In genomic region chr1:83311607-83312295, GRCm38 (mm10) we compare ENCODE assay signal across 24 mouse cellular contexts.
DNase-seq lines count a peak whose midpoint lies in the region; ATAC-seq and TF ChIP-seq lines count a peak whose summit lies in the region.
"Had no signal": no experiment of that assay in that cellular context is flagged by ENCODE, and none has a peak within 500 bp of the region (broad histone marks: within the 10 kb centered on the region; RNA-seq: fewer than 3 reads in every experiment).

No protein-coding gene starts in this region.

- H3K4me1 ChIP-seq in midbrain, postnatal 0 days (ENCODE audit: insufficient read depth, low read length), result no peaks in the 10 kb centered on the region
- H3K4me1 ChIP-seq in midbrain, embryonic 15.5 days, result no peaks in the 10 kb centered on the region
- H3K4me1 ChIP-seq: embryonic facial prominence, embryonic 13.5 days; forebrain, embryonic 15.5 days; intestine, embryonic 15.5 days; liver, embryonic 13.5 days; midbrain, embryonic 12.5 days had no signal

- H3K9ac ChIP-seq in midbrain, postnatal 0 days (replicated peaks; ENCODE audit: low read length, poor library complexity, severe bottlenecking), result no peak overlapping the region
- no peak overlapping the region for H3K9ac ChIP-seq in midbrain, embryonic 15.5 days
- H3K9ac ChIP-seq: embryonic facial prominence, embryonic 13.5 days; forebrain, embryonic 15.5 days; hindbrain, embryonic 13.5 days; intestine, embryonic 15.5 days; liver, embryonic 13.5 days; midbrain, embryonic 12.5 days had no signal

- H3K36me3 ChIP-seq in midbrain, postnatal 0 days (ENCODE audit: insufficient read depth, low read length), result no peaks in the 10 kb centered on the region
- H3K36me3 ChIP-seq in midbrain, embryonic 15.5 days (replicated peaks), result no peaks in the 10 kb centered on the region
- H3K36me3 ChIP-seq: embryonic facial prominence, embryonic 13.5 days; forebrain, embryonic 15.5 days; hindbrain, embryonic 13.5 days; intestine, embryonic 15.5 days; liver, embryonic 13.5 days; midbrain, embryonic 12.5 days had no signal

- 82% methylated on average over 6 of the region's 6 CpGs for WGBS in midbrain, postnatal 0 days
- WGBS in midbrain, embryonic 15.5 days, result 80% methylated on average over 6 of the region's 6 CpGs

- no peaks in the 10 kb centered on the region for H3K9me3 ChIP-seq in midbrain, postnatal 0 days (ENCODE audit: low read length)
- H3K9me3 ChIP-seq in midbrain, embryonic 15.5 days, result no peaks in the 10 kb centered on the region
- H3K9me3 ChIP-seq: embryonic facial prominence, embryonic 13.5 days; forebrain, embryonic 15.5 days; hindbrain, embryonic 13.5 days; intestine, embryonic 15.5 days; liver, embryonic 13.5 days; midbrain, embryonic 12.5 days had no signal

- ATAC-seq in frontal cortex, adult (ENCODE audit: low TSS enrichment), result 0 out of 2 replicates have a peak, but pooled peaks have one; percentile 9
- no peak for ATAC-seq in midbrain, postnatal 0 days (ENCODE audit: low FRiP score)
- ATAC-seq in midbrain, embryonic 15.5 days (replicated peaks), result no peak
- ATAC-seq: forebrain, embryonic 15.5 days; intestine, embryonic 15.5 days; Patski had no signal

- H3K27ac ChIP-seq in midbrain, postnatal 0 days (ENCODE audit: low read depth, low read length), result no peak overlapping the region
- no peak overlapping the region for H3K27ac ChIP-seq in midbrain, embryonic 15.5 days
- H3K27ac ChIP-seq: embryonic facial prominence, embryonic 13.5 days; forebrain, embryonic 15.5 days; hindbrain, embryonic 13.5 days; intestine, embryonic 15.5 days; liver, embryonic 13.5 days; midbrain, embryonic 12.5 days had no signal

- H3K4me3 ChIP-seq in midbrain, postnatal 0 days (ENCODE audit: low read depth, low read length), result no peak overlapping the region
- H3K4me3 ChIP-seq in midbrain, embryonic 15.5 days, result no peak overlapping the region
- H3K4me3 ChIP-seq: embryonic facial prominence, embryonic 13.5 days; erythroblast, embryonic 14.5 days; forebrain, embryonic 15.5 days; hindbrain, embryonic 13.5 days; intestine, embryonic 15.5 days; liver, embryonic 13.5 days; midbrain, embryonic 12.5 days had no signal

- no peak overlapping the region for H3K4me2 ChIP-seq in midbrain, postnatal 0 days (ENCODE audit: low read depth, low read length, poor library complexity, severe bottlenecking)
- no peak overlapping the region for H3K4me2 ChIP-seq in midbrain, embryonic 15.5 days
- H3K4me2 ChIP-seq: embryonic facial prominence, embryonic 13.5 days; forebrain, embryonic 15.5 days; hindbrain, embryonic 13.5 days; intestine, embryonic 15.5 days; liver, embryonic 13.5 days; midbrain, embryonic 12.5 days had no signal

- no peaks in the 10 kb centered on the region for H3K27me3 ChIP-seq in midbrain, postnatal 0 days (ENCODE audit: insufficient read depth, low read length)
- no peaks in the 10 kb centered on the region for H3K27me3 ChIP-seq in midbrain, embryonic 15.5 days (replicated peaks)
- H3K27me3 ChIP-seq: embryonic facial prominence, embryonic 13.5 days; forebrain, embryonic 15.5 days; hindbrain, embryonic 13.5 days; intestine, embryonic 15.5 days; liver, embryonic 13.5 days; midbrain, embryonic 12.5 days; Patski had no signal

- no peak for DNase-seq in frontal cortex, postnatal 14 days (ENCODE audit: low spot score in 2 of 2)
- DNase-seq in midbrain, postnatal 0 days (ENCODE audit: low spot score), result peak; percentile 58
- DNase-seq in cerebellum, adult 9-10 months, result peak; percentile 76
- no peak for DNase-seq in urinary bladder, adult 18-20 months (ENCODE audit: low spot score in 2 of 2)
- no peak for DNase-seq in spleen, postnatal 4 days (ENCODE audit: low spot score in 2 of 2)
- DNase-seq: adrenal gland, adult 2 months; embryo, embryonic 11 days; kidney, adult 9 months; kidney, postnatal 14 days; liver, embryonic 13.5 days; lung, adult 2 months; lung, postnatal 14 days; right cerebral cortex, postnatal 14 days; spleen, adult 18-20 months; thymus, postnatal 14 days had no signal

- no peak for TF ChIP-seq CTCF in midbrain, postnatal 0 days (IDR thresholded peaks at IDR 0.05)

Comparison
In these comparisons a context has a peak if more than half of its experiments do, and no peak if none do; other contexts are left out.
1. DNase-seq: peak in midbrain, postnatal 0 days (single experiment) and cerebellum, adult 9-10 months (single experiment); none in frontal cortex, postnatal 14 days (0 of 2), urinary bladder, adult 18-20 months (0 of 2) and spleen, postnatal 4 days (0 of 2).